Comparison of ENCODE assay signal across 8 mouse cellular contexts in genomic region chr17:51777813-51778212, GRCm38 (mm10). TPM values are rescaled to one million over a fixed set of nuclear protein-coding genes. Genes with fewer than 3 reads are reported as not detected.
DNase-seq lines count a peak whose midpoint lies in the region; ATAC-seq and TF ChIP-seq lines count a peak whose summit lies in the region.

No protein-coding gene starts in this region.

- H3K27ac ChIP-seq in kidney, postnatal 0 days = no peak overlapping the region

- H3K36me3 ChIP-seq in E14TG2a.4 (ENCODE audit: insufficient read depth, low read length) = peaks cover 5% of the 10 kb centered on the region
- H3K36me3 ChIP-seq in kidney, postnatal 0 days (ENCODE audit: insufficient read depth, low read length) = no peaks in the 10 kb centered on the region

- peak; percentile 45 for TF ChIP-seq CTCF in E14TG2a.4 (conservative IDR thresholded peaks at IDR 0.05; ENCODE audit: low read length)
- TF ChIP-seq CTCF in kidney, postnatal 0 days (IDR thresholded peaks at IDR 0.05; ENCODE audit: low read depth) = peak; percentile 77

- H3K9ac ChIP-seq in kidney, postnatal 0 days (ENCODE audit: low read depth, low read length) = no peak overlapping the region

- no peaks in the 10 kb centered on the region for H3K27me3 ChIP-seq in E14TG2a.4 (ENCODE audit: insufficient read depth, low read length)
- H3K27me3 ChIP-seq in kidney, postnatal 0 days (ENCODE audit: insufficient read depth, low read length) = no peaks in the 10 kb centered on the region

- no peak overlapping the region for H3K4me2 ChIP-seq in kidney, postnatal 0 days (ENCODE audit: low read length)

- ATAC-seq in kidney, postnatal 0 days (replicated peaks; ENCODE audit: low FRiP score, low read depth) = no peak

- WGBS in kidney, postnatal 0 days = 71% methylated on average over 1 of the region's 1 CpGs

- no peaks in the 10 kb centered on the region for H3K9me3 ChIP-seq in E14TG2a.4 (ENCODE audit: low read length)
- H3K9me3 ChIP-seq in kidney, postnatal 0 days (replicated peaks; ENCODE audit: low read length) = no peaks in the 10 kb centered on the region

- DNase-seq in cerebellum, postnatal 14 days = peak; percentile 44 to 49
- DNase-seq in cerebellum, adult 8-10 months = no peak
- DNase-seq in layer of hippocampus, adult 11-12 months (ENCODE audit: low spot score) = peak; percentile 44
- DNase-seq in layer of hippocampus, adult 8-10 months (ENCODE audit: low spot score in 2 of 2) = no peak
- peak; percentile 70 for DNase-seq in kidney, postnatal 0 days (ENCODE audit: low spot score)
- no peak for DNase-seq in c-Kit-positive CD71-positive TER-119-positive erythroid progenitor cells, embryonic 14.5 days (ENCODE audit: low spot score)
- DNase-seq in right cerebral cortex, postnatal 14 days = no peak

- H3K4me3 ChIP-seq in E14TG2a.4 (replicated peaks; ENCODE audit: low read length) = no peak overlapping the region
- no peak overlapping the region for H3K4me3 ChIP-seq in kidney, postnatal 0 days (replicated peaks; ENCODE audit: low read depth, low read length)

- no peaks in the 10 kb centered on the region for H3K4me1 ChIP-seq in E14TG2a.4 (replicated peaks; ENCODE audit: low read depth, low read length)
- no peaks in the 10 kb centered on the region for H3K4me1 ChIP-seq in kidney, postnatal 0 days (replicated peaks; ENCODE audit: insufficient read depth, low read length)

RNA-seq across cellular contexts. Expression of gene Satb1, which starts 55.3 kb away (rescaled TPM):
- 10 to 100 TPM; 82.6 to 97.6 (median 91.6) TPM for total RNA-seq in layer of hippocampus, adult 8-10 months (2022)
- polyA plus RNA-seq in kidney, postnatal 0 days (2015; fragmentation: Nextera tagmentation; extraction: Ambion mirVana) = 5.5 TPM in 2 replicates

Comparison
In these comparisons a context has a peak if more than half of its experiments do, and no peak if none do; other contexts are left out.
1. DNase-seq: peak in cerebellum, postnatal 14 days (2 of 2), layer of hippocampus, adult 11-12 months (single experiment) and kidney, postnatal 0 days (single experiment); none in cerebellum, adult 8-10 months (single experiment), layer of hippocampus, adult 8-10 months (0 of 2), c-Kit-positive CD71-positive TER-119-positive erythroid progenitor cells, embryonic 14.5 days (single experiment) and right cerebral cortex, postnatal 14 days (single experiment).